Mouse (Mus musculus) common myeloid progenitor, adult 5-6 weeks (primary cell): ENCODE data around the gene Rabl3. TPM values are rescaled to one million over a fixed set of nuclear protein-coding genes. Genes with fewer than 3 reads are reported as not detected.
A peak's percentile ranks its signal among the peaks of the same experiment; 100 is the strongest.

ENCODE experiments used
- ATAC-seq: replicated peaks from 2 replicates; pipeline ENCODE4 v1.8.0; 2016; ENCODE audit warnings: low read depth, mild to moderate bottlenecking, moderate TSS enrichment, inconsistent platforms; ENCODE audit not compliant: poor library complexity, severe bottlenecking
- total RNA-seq: library from RNA; stranded (forward); fragments of 200-1000, 187-1606 nt; gene quantifications from 2 replicates; pipeline ENCODE4 v1.2.3, GENCODE M21; 2017

Gene Rabl3
- total RNA-seq, result 11.0 and 11.5 TPM in 2 replicates

GRCm38 (mm10) chr16:37539611-37540580, at the start of gene Rabl3, which contains the start of gene Gtf2e1:
Gene Rabl3 (plus strand): TSS chr16:37539885.
Gene Gtf2e1 (minus strand): TSS chr16:37539789.
- peak; percentile 97 for ATAC-seq

- no peak for ATAC-seq
Measured at GRCm38 (mm10) chr16:37495017-37495416, 44.7 kb upstream of the Rabl3 start.

- no peak for ATAC-seq
Measured at GRCm38 (mm10) chr16:37498581-37498980, 41.1 kb upstream of the Rabl3 start.

- ATAC-seq, result no peak
Measured at GRCm38 (mm10) chr16:37504517-37504916, 35.2 kb upstream of the Rabl3 start.

- no peak for ATAC-seq
Measured at GRCm38 (mm10) chr16:37506751-37507150, 32.9 kb upstream of the Rabl3 start.

- ATAC-seq, result no peak
Measured at GRCm38 (mm10) chr16:37511489-37511888, 28.2 kb upstream of the Rabl3 start.

- no peak for ATAC-seq
Measured at GRCm38 (mm10) chr16:37514644-37515043, 25.0 kb upstream of the Rabl3 start.

GRCm38 (mm10) chr16:37516376-37516993, 23.2 kb upstream of the Rabl3 start:
- ATAC-seq, result no peak

GRCm38 (mm10) chr16:37517596-37518211, 22.0 kb upstream of the Rabl3 start:
- no peak for ATAC-seq

GRCm38 (mm10) chr16:37518662-37519061, 21.0 kb upstream of the Rabl3 start:
- ATAC-seq, result no peak

- no peak for ATAC-seq
Measured at GRCm38 (mm10) chr16:37519721-37520120, 20.0 kb upstream of the Rabl3 start.

- ATAC-seq, result no peak
Measured at GRCm38 (mm10) chr16:37520190-37521040, 19.3 kb upstream of the Rabl3 start.

- ATAC-seq, result no peak
Measured at GRCm38 (mm10) chr16:37522100-37522697, 17.5 kb upstream of the Rabl3 start.

GRCm38 (mm10) chr16:37525121-37525520, 14.6 kb upstream of the Rabl3 start:
- ATAC-seq, result no peak

GRCm38 (mm10) chr16:37526688-37527223, 12.9 kb upstream of the Rabl3 start:
- no peak for ATAC-seq

- ATAC-seq, result no peak
Measured at GRCm38 (mm10) chr16:37530170-37530569, 9.5 kb upstream of the Rabl3 start.

- ATAC-seq, result no peak
Measured at GRCm38 (mm10) chr16:37532046-37532445, 7.6 kb upstream of the Rabl3 start.

- peak; percentile 60 for ATAC-seq
Measured at GRCm38 (mm10) chr16:37533369-37534068, 6.2 kb upstream of the Rabl3 start.

- ATAC-seq, result peak; percentile 50
Measured at GRCm38 (mm10) chr16:37539240-37539610, 460 bp upstream of the Rabl3 start.
